Mouse (Mus musculus) hindbrain, postnatal 0 days (tissue): ENCODE measurements around the gene Begain. TPM values are rescaled to one million over a fixed set of nuclear protein-coding genes. Genes with fewer than 3 reads are reported as not detected.

ENCODE experiments used
- ATAC-seq: fragments of 200-750 bp; cut with Nextera tagmentation; 2 replicates; pipeline ENCODE4 v1.8.0; 2017; ENCODE audit warnings: mild to moderate bottlenecking, moderate TSS enrichment, moderate library complexity
- DNase-seq: peaks from one replicate; pipeline ENCODE4 v3.0.0-alpha.2; 2015; ENCODE audit warnings: low spot score
- H3K27ac ChIP-seq: fragments of 300-500 bp; sonication (generic); 2 replicates; pipeline ENCODE4 v1.5.1; 2014; ENCODE audit warnings: mild to moderate bottlenecking
- H3K27me3 ChIP-seq: fragments of 300-500 bp; sonication (generic); 2 replicates; pipeline ENCODE4 v1.6.1; 2014; ENCODE audit warnings: low read length, mixed read lengths; ENCODE audit not compliant: insufficient read depth
- H3K36me3 ChIP-seq: fragments of 300-500 bp; sonication (generic); 2 replicates; pipeline ENCODE4 v1.6.1; 2014; ENCODE audit warnings: low read length, mixed read lengths; ENCODE audit not compliant: insufficient read depth
- H3K4me1 ChIP-seq: fragments of 300-500 bp; sonication (generic); 2 replicates; pipeline ENCODE4 v1.6.1; 2014; ENCODE audit warnings: antibody characterized with exemption, low read length, mixed read lengths; ENCODE audit not compliant: insufficient read depth
- H3K4me2 ChIP-seq: fragments of 300-500 bp; sonication (generic); 2 replicates; pipeline ENCODE4 v1.6.1; 2014; ENCODE audit warnings: low read depth, mild to moderate bottlenecking, low read length, moderate library complexity, mixed read lengths
- H3K4me3 ChIP-seq: fragments of 300-500 bp; sonication (generic); 2 replicates; pipeline ENCODE4 v1.5.1; 2014; ENCODE audit warnings: low read length
- H3K9ac ChIP-seq: fragments of 300-500 bp; sonication (generic); replicated peaks from 2 replicates; pipeline ENCODE4 v1.6.1; 2014; ENCODE audit warnings: mild to moderate bottlenecking, low read length, moderate library complexity, mixed read lengths
- H3K9me3 ChIP-seq: fragments of 300-500 bp; sonication (generic); 2 replicates; pipeline ENCODE4 v1.6.1; 2016; ENCODE audit warnings: low read length, mixed read lengths
- CTCF ChIP-seq: IDR thresholded peaks from 2 replicates; pipeline ENCODE4 v1.5.1; 2016; ENCODE audit warnings: antibody characterized with exemption, control low read depth, low read depth
- WGBS: fragments of 180-500 bp; shearing (Covaris S2); extraction: QIAGEN DNeasy Blood & Tissue Kit; methylation state at CpG from one replicate; pipeline ENCODE4 v1.1.7; 2014; 5-methylcytosine and 5-hydroxymethylcytosine counted together
- polyA plus RNA-seq: library from polyadenylated mRNA; unstranded; fragments of >200 nt; fragmentation: Nextera tagmentation; extraction: Ambion mirVana; gene quantifications from 2 replicates; pipeline ENCODE4 v1.2.1, GENCODE M21; 2015
- total RNA-seq: library from RNA; depleted of rRNA; stranded (reverse); fragments of >200 nt; gene quantifications from 2 replicates; pipeline ENCODE4 v1.2.3, GENCODE M21; 2014; rRNA removed

Begain gene
- 60.4 and 76.9 TPM in 2 replicates for total RNA-seq
- polyA plus RNA-seq: 20.2 and 22.4 TPM in 2 replicates

GRCm38 (mm10) chr12:109068167-109068653 lies at the start of gene Begain:
Gene Begain, minus strand, starts transcription at chr12:109068217.
- peak; percentile 76 for ATAC-seq
- Histone ChIP-seq H3K4me1 (peaks cover 7% of the 10 kb centered on the region), H3K36me3 (no peaks in the 10 kb centered on the region), H3K27me3 (no peaks in the 10 kb centered on the region), H3K27ac (peak within 1 kb of the TSS; percentile 74), H3K9ac (peak within 1 kb of the TSS; percentile 67), H3K4me3 (peak within 1 kb of the TSS; percentile 62), H3K4me2 (peak within 1 kb of the TSS; percentile 92), H3K9me3 (no peaks in the 10 kb centered on the region)
- 2% methylated on average over 28 of the region's 48 CpGs for WGBS
- no peak for TF ChIP-seq CTCF
- DNase-seq: peak; percentile 56

DNA sequence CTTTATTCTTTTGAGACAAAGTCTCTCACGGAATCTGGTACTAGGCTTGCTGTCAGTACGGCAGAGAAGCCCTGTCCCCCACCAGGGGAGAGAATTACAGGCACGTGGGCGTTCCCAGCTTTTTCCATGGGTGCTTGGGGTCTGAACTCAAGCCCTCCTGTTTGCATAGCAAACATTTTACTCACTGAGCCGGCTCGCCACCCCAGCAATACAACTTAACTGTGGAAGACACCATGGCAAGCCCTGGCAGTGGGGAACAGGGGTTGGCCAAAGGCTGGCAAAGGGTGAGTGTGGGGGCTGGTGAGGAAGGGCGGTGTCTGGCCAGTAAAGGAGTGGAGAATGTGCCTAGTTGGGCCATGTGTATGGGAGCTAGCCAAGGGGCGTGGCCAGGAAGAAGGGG lies 47.7 kb upstream of the Begain start:
- TF ChIP-seq CTCF: no peak
- Histone ChIP-seq H3K4me1 (peaks cover 10% of the 10 kb centered on the region; the same call in 1 of the 2 replicates), H3K9ac (no peak overlapping the region), H3K36me3 (no peaks in the 10 kb centered on the region), H3K4me2 (no peak overlapping the region), H3K27me3 (no peaks in the 10 kb centered on the region), H3K4me3 (no peak overlapping the region), H3K9me3 (no peaks in the 10 kb centered on the region), H3K27ac (no peak overlapping the region)
- no peak for DNase-seq
- no peak for ATAC-seq
- 59% methylated on average over 8 of the region's 8 CpGs for WGBS

GRCm38 (mm10) chr12:109115161-109115560 lies 47.1 kb upstream of the Begain start:
- TF ChIP-seq CTCF: no peak
- H3K4me1 ChIP-seq: peaks cover 10% of the 10 kb centered on the region; the same call in 1 of the 2 replicates
- no peak overlapping the region for H3K9ac ChIP-seq
- no peaks in the 10 kb centered on the region for H3K9me3 ChIP-seq
- 63% methylated on average over 10 of the region's 10 CpGs for WGBS
- H3K36me3 ChIP-seq: no peaks in the 10 kb centered on the region
- H3K27ac ChIP-seq: no peak overlapping the region
- ATAC-seq (no peak), DNase-seq (no peak)
- H3K4me3 ChIP-seq: no peak overlapping the region
- H3K4me2 ChIP-seq: no peak overlapping the region
- no peaks in the 10 kb centered on the region for H3K27me3 ChIP-seq

DNA sequence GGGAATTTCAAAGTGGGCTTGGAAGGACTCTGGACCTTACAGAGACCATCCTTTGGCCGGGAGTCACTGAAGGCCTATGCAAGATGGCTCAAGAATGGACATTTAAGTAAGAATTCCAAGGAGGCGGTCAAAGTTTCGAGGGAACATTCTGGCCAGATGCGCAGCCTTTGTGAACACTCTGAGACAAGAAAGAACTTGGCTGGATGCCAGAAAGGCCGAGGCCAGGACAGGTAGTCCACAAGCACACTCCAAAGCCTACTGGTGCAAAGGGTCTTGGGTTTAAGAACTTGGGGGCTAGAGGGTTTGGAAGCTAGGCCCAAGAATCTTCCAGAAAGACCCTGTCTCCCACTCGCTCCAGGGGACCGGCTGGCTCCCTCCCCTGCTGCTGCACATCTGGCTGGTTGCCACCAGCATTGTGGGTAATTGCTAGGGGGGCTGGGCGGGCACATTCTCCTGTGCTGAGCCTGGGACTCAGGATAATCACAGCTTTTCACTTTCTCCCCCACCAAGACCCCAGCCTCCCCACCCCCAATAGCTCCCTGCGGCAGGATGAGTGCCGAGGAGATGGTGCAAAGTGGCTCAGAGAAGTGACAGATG lies 45.1 kb upstream of the Begain start:
- H3K4me3 ChIP-seq: no peak overlapping the region
- ATAC-seq (no peak), DNase-seq (peak; percentile 26)
- H3K27me3 ChIP-seq: no peaks in the 10 kb centered on the region
- 44% methylated on average over 10 of the region's 10 CpGs for WGBS
- no peak overlapping the region for H3K4me2 ChIP-seq
- H3K4me1 ChIP-seq: peaks cover 10% of the 10 kb centered on the region; the same call in 1 of the 2 replicates
- no peak overlapping the region for H3K27ac ChIP-seq
- no peaks in the 10 kb centered on the region for H3K9me3 ChIP-seq
- H3K9ac ChIP-seq: no peak overlapping the region
- no peak for TF ChIP-seq CTCF
- H3K36me3 ChIP-seq: no peaks in the 10 kb centered on the region

GRCm38 (mm10) chr12:109112354-109112995 lies 44.5 kb upstream of the Begain start:
- no peaks in the 10 kb centered on the region for H3K27me3 ChIP-seq
- TF ChIP-seq CTCF: no peak
- DNase-seq (peak; percentile 28), ATAC-seq (no peak)
- peaks cover 10% of the 10 kb centered on the region; the same call in 1 of the 2 replicates for H3K4me1 ChIP-seq
- no peak overlapping the region for H3K4me2 ChIP-seq
- 42% methylated on average over 9 of the region's 9 CpGs for WGBS
- no peak overlapping the region for H3K9ac ChIP-seq
- H3K9me3 ChIP-seq: no peaks in the 10 kb centered on the region
- H3K4me3 ChIP-seq: no peak overlapping the region
- no peaks in the 10 kb centered on the region for H3K36me3 ChIP-seq
- no peak overlapping the region for H3K27ac ChIP-seq

- H3K27me3 ChIP-seq: no peaks in the 10 kb centered on the region
- no peaks in the 10 kb centered on the region for H3K36me3 ChIP-seq
- no peak overlapping the region for H3K9ac ChIP-seq
- peaks cover 10% of the 10 kb centered on the region; the same call in 1 of the 2 replicates for H3K4me1 ChIP-seq
- H3K27ac ChIP-seq: no peak overlapping the region
- ATAC-seq (no peak), DNase-seq (no peak)
- no peak overlapping the region for H3K4me3 ChIP-seq
- no peak overlapping the region for H3K4me2 ChIP-seq
- H3K9me3 ChIP-seq: no peaks in the 10 kb centered on the region
- WGBS: 89% methylated on average over 13 of the region's 13 CpGs
- TF ChIP-seq CTCF: no peak
Observed at GRCm38 (mm10) chr12:109108911-109109310, 40.9 kb upstream of the Begain start.

- H3K9me3 ChIP-seq: no peaks in the 10 kb centered on the region
- ATAC-seq: no peak
- H3K4me1 ChIP-seq: no peaks in the 10 kb centered on the region
- H3K4me3 ChIP-seq: no peak overlapping the region
- H3K9ac ChIP-seq: no peak overlapping the region
- no peaks in the 10 kb centered on the region for H3K36me3 ChIP-seq
- 82% methylated on average over 7 of the region's 7 CpGs for WGBS
- no peak for DNase-seq
- H3K4me2 ChIP-seq: no peak overlapping the region
- TF ChIP-seq CTCF: no peak
- H3K27me3 ChIP-seq: no peaks in the 10 kb centered on the region
- no peak overlapping the region for H3K27ac ChIP-seq
Observed at GRCm38 (mm10) chr12:109100381-109100780, 32.4 kb upstream of the Begain start.
